Mouse (Mus musculus) kidney, postnatal 0 days (tissue): Measurements from ENCODE around the gene Stim2. TPM values are rescaled to one million over a fixed set of nuclear protein-coding genes. Genes with fewer than 3 reads are reported as not detected.

Experiments used
- ATAC-seq: fragments of 200-750 bp; cut with Nextera tagmentation; replicated peaks from 2 replicates; pipeline ENCODE4 v1.8.0; 2017; ENCODE audit warnings: low read depth, moderate number of reproducible peaks, moderate TSS enrichment, moderate library complexity; ENCODE audit not compliant: low FRiP score
- DNase-seq: peaks from one replicate; pipeline ENCODE4 v3.0.0-alpha.2; 2016; ENCODE audit warnings: low spot score
- H3K27ac ChIP-seq: fragments of 300-500 bp; sonication (generic); 2 replicates; pipeline ENCODE4 v1.5.1; 2014; ENCODE audit warnings: mild to moderate bottlenecking
- H3K27me3 ChIP-seq: fragments of 300-500 bp; sonication (generic); 2 replicates; pipeline ENCODE4 v1.6.1; 2014; ENCODE audit warnings: low read length, mixed read lengths; ENCODE audit not compliant: insufficient read depth
- H3K36me3 ChIP-seq: fragments of 300-500 bp; sonication (generic); 2 replicates; pipeline ENCODE4 v1.6.1; 2014; ENCODE audit warnings: low read length, mixed read lengths; ENCODE audit not compliant: insufficient read depth
- H3K4me1 ChIP-seq: fragments of 300-500 bp; sonication (generic); replicated peaks from 2 replicates; pipeline ENCODE4 v1.6.1; 2014; ENCODE audit warnings: antibody characterized with exemption, low read length, mixed read lengths; ENCODE audit not compliant: insufficient read depth
- H3K4me2 ChIP-seq: fragments of 300-500 bp; sonication (generic); 2 replicates; pipeline ENCODE4 v1.6.1; 2014; ENCODE audit warnings: mild to moderate bottlenecking, low read length, moderate library complexity, mixed read lengths
- H3K4me3 ChIP-seq: fragments of 300-500 bp; sonication (generic); replicated peaks from 2 replicates; pipeline ENCODE4 v1.5.1; 2014; ENCODE audit warnings: low read depth, low read length
- H3K9ac ChIP-seq: fragments of 300-500 bp; sonication (generic); 2 replicates; pipeline ENCODE4 v1.6.1; 2014; ENCODE audit warnings: low read depth, low read length
- H3K9me3 ChIP-seq: fragments of 300-500 bp; sonication (generic); replicated peaks from 2 replicates; pipeline ENCODE4 v1.6.1; 2016; ENCODE audit warnings: low read length, inconsistent platforms, mixed read lengths
- CTCF ChIP-seq: IDR thresholded peaks from 2 replicates; pipeline ENCODE4 v1.5.1; 2016; ENCODE audit warnings: antibody characterized with exemption, low read depth, mild to moderate bottlenecking, moderate library complexity
- WGBS: fragments of 180-500 bp; shearing (Covaris S2); extraction: QIAGEN DNeasy Blood & Tissue Kit; methylation state at CpG from one replicate; pipeline ENCODE4 v1.1.7; 2014; 5-methylcytosine and 5-hydroxymethylcytosine counted together
- polyA plus RNA-seq: library from polyadenylated mRNA; unstranded; fragments of >200 nt; fragmentation: Nextera tagmentation; extraction: Ambion mirVana; gene quantifications from 2 replicates; pipeline ENCODE4 v1.2.1, GENCODE M21; 2015

The Stim2 gene
- polyA plus RNA-seq, 1 experiment from 2014 or later = 21.4 TPM

GRCm38 (mm10) chr5:54106669-54107068 is 108.4 kb downstream of the Stim2 start:
- DNase-seq = no peak
- no peak overlapping the region for H3K4me2 ChIP-seq
- H3K9me3 ChIP-seq = no peaks in the 10 kb centered on the region
- H3K4me3 ChIP-seq = no peak overlapping the region
- TF ChIP-seq CTCF = no peak
- no peaks in the 10 kb centered on the region for H3K4me1 ChIP-seq
- H3K36me3 ChIP-seq = peaks cover 16% of the 10 kb centered on the region; the same call in 1 of the 2 replicates
- no peak overlapping the region for H3K9ac ChIP-seq
- H3K27ac ChIP-seq = no peak overlapping the region
- 80% methylated on average over 4 of the region's 4 CpGs for WGBS
- H3K27me3 ChIP-seq = no peaks in the 10 kb centered on the region
- ATAC-seq = no peak

DNA sequence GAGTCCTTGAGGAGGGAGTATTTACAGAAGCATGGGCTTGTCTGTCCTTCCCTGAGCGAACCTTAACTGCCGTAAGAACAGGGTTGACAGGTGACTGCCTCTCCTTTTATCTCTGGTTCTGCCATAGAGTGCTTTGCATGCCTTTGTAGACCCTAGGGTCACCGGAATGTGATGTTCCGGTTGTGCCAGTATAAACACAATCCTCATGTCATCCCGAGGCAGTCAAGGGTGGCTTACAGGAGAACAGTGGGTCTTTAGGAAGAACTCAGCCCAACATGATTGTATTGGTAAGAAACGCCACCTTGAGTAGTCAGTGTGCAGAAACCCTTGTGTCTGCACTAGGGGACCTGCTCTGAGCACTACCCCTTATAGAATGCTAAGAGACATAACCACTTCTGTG is 108.8 kb downstream of the Stim2 start:
- WGBS = 43% methylated on average over 6 of the region's 6 CpGs
- no peak overlapping the region for H3K4me3 ChIP-seq
- no peaks in the 10 kb centered on the region for H3K4me1 ChIP-seq
- no peak overlapping the region for H3K27ac ChIP-seq
- no peaks in the 10 kb centered on the region for H3K27me3 ChIP-seq
- no peak overlapping the region for H3K4me2 ChIP-seq
- ATAC-seq = no peak
- no peak for TF ChIP-seq CTCF
- peak; percentile 40 for DNase-seq
- H3K36me3 ChIP-seq = peaks cover 16% of the 10 kb centered on the region; the same call in 1 of the 2 replicates
- H3K9ac ChIP-seq = no peak overlapping the region
- H3K9me3 ChIP-seq = no peaks in the 10 kb centered on the region

GRCm38 (mm10) chr5:54109096-54109495 is 110.8 kb downstream of the Stim2 start:
- Histone ChIP-seq H3K9me3 (no peaks in the 10 kb centered on the region), H3K27ac (no peak overlapping the region), H3K9ac (no peak overlapping the region), H3K4me3 (no peak overlapping the region), H3K4me1 (no peaks in the 10 kb centered on the region), H3K36me3 (peaks cover 16% of the 10 kb centered on the region; the same call in 1 of the 2 replicates), H3K27me3 (no peaks in the 10 kb centered on the region), H3K4me2 (no peak overlapping the region)
- ATAC-seq = no peak
- no peak for TF ChIP-seq CTCF
- WGBS = 85% methylated on average over 5 of the region's 5 CpGs
- no peak for DNase-seq

- no peak overlapping the region for H3K9ac ChIP-seq
- no peak for DNase-seq
- TF ChIP-seq CTCF = no peak
- WGBS = 89% methylated on average over 11 of the region's 11 CpGs
- H3K36me3 ChIP-seq = 0 out of 2 replicates have a peak, but pooled peaks cover 10% of the 10 kb centered on the region
- no peak overlapping the region for H3K4me3 ChIP-seq
- H3K4me1 ChIP-seq = no peaks in the 10 kb centered on the region
- no peak overlapping the region for H3K4me2 ChIP-seq
- H3K9me3 ChIP-seq = no peaks in the 10 kb centered on the region
- H3K27ac ChIP-seq = no peak overlapping the region
- H3K27me3 ChIP-seq = no peaks in the 10 kb centered on the region
- no peak for ATAC-seq
These were observed 112.5 kb downstream of the Stim2 start for GRCm38 (mm10) chr5:54110789-54111188.

GRCm38 (mm10) chr5:54113284-54113683 is 115.0 kb downstream of the Stim2 start:
- no peak overlapping the region for H3K4me3 ChIP-seq
- DNase-seq = peak; percentile 89
- no peaks in the 10 kb centered on the region for H3K9me3 ChIP-seq
- no peak overlapping the region for H3K27ac ChIP-seq
- H3K36me3 ChIP-seq = 0 out of 2 replicates have a peak, but pooled peaks cover 22% of the 10 kb centered on the region
- H3K9ac ChIP-seq = no peak overlapping the region
- H3K27me3 ChIP-seq = no peaks in the 10 kb centered on the region
- no peaks in the 10 kb centered on the region for H3K4me1 ChIP-seq
- 20% methylated on average over 3 of the region's 3 CpGs for WGBS
- peak; percentile 89 for TF ChIP-seq CTCF
- no peak overlapping the region for H3K4me2 ChIP-seq
- no peak for ATAC-seq

DNA sequence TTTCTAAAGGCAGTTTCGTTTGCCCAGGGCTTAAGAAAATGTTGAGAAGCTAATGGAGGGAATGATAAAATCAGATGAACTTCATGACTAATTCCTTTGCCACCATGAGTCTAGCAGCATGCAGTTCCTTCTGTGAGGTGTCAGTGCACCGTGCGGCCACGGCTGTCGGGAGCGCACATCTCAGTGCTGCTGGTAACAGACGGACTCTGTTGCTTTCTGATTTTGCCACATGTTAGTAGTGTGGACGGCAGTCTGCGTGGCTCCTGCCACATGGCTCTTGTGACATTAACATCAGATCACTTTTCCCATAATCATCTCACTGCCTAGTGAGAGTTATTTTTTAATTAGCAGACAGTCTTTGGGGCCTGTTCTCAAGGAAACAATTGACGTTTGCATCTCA is 118.2 kb downstream of the Stim2 start:
- no peak overlapping the region for H3K4me3 ChIP-seq
- TF ChIP-seq CTCF = no peak
- WGBS = 89% methylated on average over 10 of the region's 10 CpGs
- no peak overlapping the region for H3K9ac ChIP-seq
- peaks cover 18% of the 10 kb centered on the region; the same call in 1 of the 2 replicates for H3K36me3 ChIP-seq
- H3K4me1 ChIP-seq = no peaks in the 10 kb centered on the region
- no peaks in the 10 kb centered on the region for H3K9me3 ChIP-seq
- ATAC-seq (no peak), DNase-seq (no peak)
- no peaks in the 10 kb centered on the region for H3K27me3 ChIP-seq
- no peak overlapping the region for H3K4me2 ChIP-seq
- no peak overlapping the region for H3K27ac ChIP-seq
